Mouse (Mus musculus): Measurements from ENCODE around the gene Gstm4.

DNA sequence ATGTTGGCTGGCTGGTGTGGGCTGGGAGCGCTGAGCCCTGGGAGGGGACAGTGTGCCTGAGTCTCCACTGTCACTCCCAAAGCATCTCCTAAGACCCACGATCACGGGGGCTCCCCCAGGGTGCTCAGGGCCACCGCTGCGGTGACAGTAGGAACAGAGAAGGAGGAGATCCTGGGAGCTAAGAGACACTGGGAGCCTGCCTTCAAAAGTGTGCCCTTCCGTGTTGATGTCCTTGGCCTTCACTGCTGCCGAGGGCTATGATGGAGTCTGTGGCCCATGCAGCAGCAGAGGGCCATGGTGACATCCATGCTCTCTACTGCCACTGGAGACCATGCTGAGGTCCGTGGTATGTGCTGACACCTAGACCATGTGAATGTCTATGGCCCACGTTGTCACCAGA is 20.9 kb upstream of the Gstm4 start:
- no peak for TF ChIP-seq CTCF (IDR thresholded peaks at IDR 0.05; ENCODE audit: low read depth)
- no peak for TF ChIP-seq EP300 (IDR thresholded peaks at IDR 0.05; ENCODE audit: low read depth)
